Mouse (Mus musculus) urinary bladder, postnatal 25 days (tissue): Measurements from ENCODE around the gene Iars2.
A peak's percentile ranks its signal among the peaks of the same experiment; 100 is the strongest.
"Not testable (repeated sequence)": the region's sequence is repeated elsewhere in the genome, so short reads cannot be mapped to it uniquely, and the experiment has no call there.

ENCODE experiments used
- DNase-seq: peaks from one replicate; pipeline ENCODE4 v3.0.0; 2022; ENCODE audit warnings: low spot score

Gene Iars2

DNA sequence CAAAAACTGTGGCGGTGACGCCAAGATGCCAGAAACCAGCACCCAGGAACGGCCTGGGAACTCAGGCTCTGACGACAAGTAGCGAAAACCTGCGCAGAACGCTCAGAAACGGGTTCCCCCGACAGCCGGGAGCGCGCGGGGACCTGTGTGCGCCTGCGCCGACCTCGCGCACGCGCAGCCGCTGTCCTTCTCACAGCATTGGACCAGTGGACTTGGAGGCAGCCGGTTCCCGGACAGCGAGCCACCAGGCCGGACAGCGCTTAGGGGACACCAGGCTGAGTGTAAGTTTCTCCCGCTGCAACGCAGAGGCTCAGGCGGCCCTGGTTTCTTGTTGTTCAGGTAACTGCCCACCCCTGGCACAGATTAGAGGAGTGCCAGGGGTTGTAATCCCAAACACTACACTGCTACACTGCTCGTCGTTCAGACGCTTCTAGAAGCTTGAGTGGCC, 2.8 kb upstream of the Iars2 start, which contains the start of gene Bpnt1:
Bpnt1 (plus strand) TSS at position 167 of the 448 bp plus-strand sequence.
- DNase-seq = peak; percentile 84

DNA sequence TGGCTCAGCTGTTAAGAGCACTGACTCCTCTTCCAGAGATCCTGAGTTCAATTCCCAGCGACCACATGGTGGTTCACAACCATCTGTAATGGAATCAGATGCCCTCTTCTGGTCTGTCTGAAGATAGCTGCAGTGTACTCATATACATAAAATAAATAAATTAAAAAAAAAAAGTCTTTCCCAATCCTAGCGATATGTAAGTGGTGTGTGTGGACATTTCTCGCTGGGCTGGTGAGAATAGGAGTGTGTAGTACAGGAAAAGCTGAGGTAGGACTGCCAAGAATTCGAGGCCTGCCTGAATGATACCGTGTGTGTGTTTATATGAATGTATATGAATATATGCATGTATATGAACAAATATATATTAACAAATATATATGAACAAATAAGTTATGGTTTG, 2.2 kb upstream of the Iars2 start:
- no peak for DNase-seq

DNA sequence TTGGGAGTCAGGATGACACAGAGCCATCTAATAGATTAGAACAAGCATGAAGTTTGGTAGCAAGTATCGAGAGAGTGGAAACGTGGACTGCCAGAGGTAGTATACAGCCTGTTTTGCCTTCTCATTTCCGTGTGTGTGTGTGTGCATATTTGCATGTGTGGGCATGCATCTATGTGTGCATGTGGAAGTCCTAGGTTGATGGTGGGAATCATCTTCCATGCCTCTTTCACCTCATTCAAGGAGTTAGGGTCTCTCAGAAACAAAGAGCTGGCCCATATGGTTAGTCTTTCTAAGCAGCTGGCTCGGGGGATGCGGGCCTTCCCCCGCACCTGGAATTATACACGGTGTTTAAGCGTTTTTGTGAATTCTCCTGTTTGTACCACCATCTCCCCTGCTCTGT, 655 bp upstream of the Iars2 start:
- no peak for DNase-seq

DNA sequence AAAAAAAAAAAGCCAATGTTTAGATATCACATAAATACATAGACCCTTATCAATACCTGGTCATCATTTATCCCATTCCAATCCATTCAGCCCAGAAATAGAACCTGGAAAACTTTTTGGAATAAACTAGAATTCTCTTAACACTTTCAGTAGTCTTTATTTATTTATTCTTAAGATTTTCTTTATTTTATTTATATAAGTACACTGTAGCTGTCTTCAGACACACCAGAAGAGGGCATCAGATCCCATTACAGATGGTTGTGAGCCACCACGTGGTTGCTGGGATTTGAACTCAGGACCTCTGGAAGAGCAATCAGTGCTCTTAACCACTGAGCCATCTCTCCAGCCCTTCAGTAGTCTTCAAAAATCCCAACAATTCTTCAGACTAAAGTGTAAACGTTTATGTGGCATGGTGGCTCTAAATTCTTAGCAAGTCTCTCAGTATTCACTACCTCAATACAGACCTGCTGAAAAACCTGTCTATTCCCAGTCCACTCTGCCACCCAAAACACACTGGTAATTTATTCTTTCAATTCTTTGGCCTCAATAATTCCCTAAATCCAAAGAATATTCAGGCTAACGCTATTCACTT, 1.3 kb downstream of the Iars2 start:
- not testable (repeated sequence) for DNase-seq

DNA sequence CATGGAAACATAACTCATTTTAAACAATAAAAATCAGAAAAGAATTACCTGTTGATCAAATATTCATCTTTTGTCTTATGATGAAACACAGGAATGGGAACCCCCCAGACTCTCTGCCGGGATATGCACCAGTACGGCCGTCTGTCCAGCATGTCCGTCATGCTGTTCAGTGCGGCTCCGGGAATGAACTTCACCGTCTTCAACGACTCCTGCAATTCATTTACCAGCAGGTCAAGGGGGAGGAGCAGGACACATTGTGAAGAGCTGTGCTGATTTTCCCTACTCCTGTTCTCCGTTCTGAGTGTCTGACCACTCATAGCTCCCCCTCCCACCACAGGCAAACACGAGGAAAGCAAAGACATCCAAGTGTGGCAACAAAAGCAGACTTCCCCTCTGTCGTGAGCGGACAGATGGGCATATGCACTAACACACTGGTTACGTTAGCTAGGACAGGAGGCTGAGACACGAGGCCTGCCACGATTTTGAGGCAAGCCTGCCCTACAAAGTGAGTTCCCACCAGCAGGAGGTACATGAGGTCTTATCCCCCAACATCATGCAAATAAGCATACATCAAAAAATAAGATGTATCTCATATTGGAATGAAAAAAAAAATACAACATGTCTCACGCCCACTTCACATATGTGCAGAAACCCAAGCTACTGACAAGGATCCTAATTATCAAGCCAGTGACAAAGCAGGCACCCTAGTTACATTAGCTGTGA, 13.2 kb downstream of the Iars2 start:
- DNase-seq = no peak

DNA sequence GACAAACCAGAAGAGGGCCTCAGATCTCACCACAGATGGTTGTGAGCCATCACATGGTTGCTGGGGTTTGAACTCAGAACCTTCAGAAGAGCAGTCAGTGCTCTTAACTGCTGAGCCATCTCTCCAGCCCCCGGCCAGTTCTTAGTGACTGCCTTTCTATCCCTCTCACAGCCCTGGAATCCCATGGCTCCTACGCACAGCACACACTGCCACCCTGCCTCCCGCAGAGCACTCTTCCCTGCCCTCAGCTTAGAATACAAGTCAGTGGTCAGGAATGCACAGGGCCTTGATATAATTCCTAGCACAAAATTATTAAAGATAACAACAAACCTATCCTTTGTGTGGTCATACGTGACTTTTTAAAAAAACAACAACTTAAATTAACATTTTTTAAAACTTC, 14.7 kb downstream of the Iars2 start:
- no peak for DNase-seq

DNA sequence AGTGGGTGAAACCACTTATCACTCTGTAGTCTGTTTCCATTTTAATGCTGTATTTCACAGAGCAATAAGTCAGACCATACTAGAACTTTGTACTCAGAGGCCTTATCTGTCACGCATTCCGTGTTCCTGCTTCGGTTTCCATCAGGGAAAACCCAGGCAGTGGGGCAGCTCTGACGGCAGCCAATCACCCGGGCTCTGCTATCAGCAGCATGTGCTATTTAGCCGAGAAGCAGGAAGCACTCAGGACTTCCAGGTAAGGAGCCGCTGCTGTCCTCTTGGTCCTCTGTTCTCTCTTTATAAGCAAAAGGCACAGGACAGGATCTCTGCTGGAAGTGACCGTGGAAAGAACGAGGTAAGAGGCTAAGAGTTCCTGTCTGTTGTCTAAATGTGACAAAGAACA, 17.2 kb downstream of the Iars2 start:
- no peak for DNase-seq

DNA sequence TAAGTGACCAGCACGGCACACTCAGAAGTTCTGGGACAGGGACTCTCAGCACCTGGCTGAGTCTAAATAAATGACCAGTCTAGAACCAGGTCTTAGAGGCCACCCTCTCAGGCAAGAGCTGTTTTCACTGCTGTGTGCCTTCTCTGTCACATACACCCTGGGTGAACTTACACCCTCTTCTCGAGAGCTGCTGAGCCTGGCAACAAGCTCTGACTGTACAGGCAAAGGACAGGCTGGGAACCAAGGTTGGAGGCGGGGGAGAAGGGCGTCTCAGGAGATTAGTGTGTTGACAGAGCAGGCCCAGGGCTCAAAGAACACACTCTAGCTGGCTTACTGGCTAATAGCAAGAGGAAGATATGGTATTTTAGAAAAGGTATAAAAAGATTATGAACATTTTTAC, 20.3 kb downstream of the Iars2 start:
- no peak for DNase-seq

DNA sequence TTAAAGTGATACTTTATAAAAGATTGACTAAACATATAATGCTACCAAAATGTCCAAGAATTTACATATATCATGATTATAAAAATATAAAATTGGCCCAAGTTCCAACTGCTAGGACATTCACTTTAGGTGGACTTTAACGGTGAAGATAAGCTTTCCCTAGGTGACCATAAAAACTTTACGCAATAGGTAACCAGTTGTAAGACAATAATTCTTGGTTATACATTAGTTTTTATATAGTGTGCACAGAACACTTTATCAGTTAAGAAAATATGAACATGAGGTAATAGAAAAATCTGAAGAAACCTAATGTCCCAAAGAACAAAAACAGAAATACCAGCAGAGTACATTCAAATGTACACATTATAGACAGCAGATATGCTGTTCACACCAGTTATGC, 20.9 kb downstream of the Iars2 start:
- DNase-seq = no peak

DNA sequence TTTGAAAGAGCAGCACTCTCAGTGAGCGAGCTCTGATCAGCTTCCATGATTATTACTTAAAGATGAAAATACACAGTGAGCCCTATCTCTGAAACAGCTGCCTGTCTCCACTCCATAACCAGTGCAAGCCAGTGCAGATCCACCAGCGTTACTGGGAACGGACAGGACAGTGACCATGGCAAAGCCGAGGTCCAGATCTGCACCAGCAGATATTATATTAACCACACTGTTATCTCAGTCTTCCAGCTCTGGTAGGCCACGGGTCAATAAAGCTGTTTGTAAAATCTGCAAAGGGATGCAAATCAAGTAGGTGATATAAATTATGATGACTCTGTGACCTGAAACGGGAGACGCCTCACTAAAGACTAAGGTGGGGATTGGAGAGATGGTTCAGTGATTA, 21.6 kb downstream of the Iars2 start:
- DNase-seq = no peak

DNA sequence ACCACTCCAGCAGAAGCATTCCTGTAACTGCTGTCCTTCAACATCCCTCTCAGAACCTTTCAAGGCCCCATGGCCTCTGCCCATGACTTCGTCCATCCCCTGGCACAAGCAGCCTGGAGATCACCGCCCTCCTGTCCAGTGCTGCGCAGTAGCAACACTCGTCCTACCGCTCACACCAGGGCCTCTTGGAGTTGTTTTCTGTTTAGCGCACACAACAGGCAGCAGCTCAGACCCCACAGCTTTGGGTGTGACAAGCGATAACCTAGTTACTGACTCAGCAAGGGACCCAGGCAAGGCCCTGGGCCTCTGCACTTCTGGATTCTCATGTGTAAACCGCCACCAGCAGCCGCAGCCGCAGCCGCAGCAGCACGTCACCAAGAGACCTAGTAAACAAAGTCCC, 22.4 kb downstream of the Iars2 start:
- no peak for DNase-seq

DNA sequence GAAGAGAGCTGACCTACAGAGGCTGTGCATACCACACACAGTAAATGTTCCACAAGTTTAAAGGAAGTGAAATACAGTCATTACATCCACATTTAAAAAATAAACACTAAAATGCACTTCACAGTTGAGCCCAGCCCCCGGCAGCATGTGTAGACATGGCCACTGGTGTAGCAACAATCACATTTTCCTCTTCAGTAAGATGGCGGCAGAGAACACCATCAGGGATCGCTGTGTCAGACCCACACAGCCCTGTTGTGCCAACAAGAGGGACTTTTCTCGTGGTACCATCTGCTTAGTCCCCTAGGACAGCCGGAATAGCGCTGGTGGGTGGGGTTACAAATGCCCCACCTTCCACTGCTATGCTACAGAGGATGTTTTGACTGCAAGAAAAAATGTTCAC, 26.4 kb downstream of the Iars2 start:
- DNase-seq = no peak

DNA sequence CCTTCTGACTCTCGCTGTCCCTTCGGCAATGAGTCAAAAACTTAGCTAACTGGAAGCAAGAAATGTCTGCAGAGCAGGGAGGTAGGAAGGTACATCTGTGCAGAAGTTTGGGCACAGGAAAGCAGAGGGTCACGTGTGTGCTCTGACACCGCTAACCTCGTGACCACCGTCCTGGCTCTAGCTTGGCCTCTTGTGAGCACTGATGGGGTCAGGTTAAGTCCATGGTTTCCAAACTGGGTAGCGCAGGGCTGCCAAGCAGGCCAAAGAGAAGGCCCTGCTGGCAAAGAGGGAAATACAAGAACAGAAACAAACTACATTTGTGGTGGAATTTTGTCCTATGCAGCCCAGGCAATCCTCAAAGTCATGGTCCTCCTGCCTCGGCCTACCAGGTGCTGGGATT, 30.7 kb downstream of the Iars2 start:
- no peak for DNase-seq

DNA sequence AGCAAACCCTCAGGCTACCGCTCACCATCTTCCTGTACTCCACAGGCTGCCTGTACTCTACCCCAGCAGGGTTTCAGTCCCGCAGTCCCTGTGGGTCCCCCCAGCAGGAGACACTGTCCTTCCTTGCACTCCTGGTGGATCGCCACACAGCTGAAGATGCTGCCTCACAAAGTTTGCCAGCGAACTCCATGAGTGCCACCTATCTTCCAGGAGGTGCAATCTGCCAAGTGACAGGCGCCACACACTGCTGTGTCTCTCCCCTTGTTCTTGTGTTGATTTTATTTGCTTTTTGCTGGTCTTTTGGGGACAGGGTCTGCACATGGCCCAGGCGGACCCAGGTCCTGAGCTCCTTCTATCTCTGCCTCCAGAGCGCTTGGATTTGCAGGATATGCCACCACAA, 32.3 kb downstream of the Iars2 start:
- DNase-seq = no peak

DNA sequence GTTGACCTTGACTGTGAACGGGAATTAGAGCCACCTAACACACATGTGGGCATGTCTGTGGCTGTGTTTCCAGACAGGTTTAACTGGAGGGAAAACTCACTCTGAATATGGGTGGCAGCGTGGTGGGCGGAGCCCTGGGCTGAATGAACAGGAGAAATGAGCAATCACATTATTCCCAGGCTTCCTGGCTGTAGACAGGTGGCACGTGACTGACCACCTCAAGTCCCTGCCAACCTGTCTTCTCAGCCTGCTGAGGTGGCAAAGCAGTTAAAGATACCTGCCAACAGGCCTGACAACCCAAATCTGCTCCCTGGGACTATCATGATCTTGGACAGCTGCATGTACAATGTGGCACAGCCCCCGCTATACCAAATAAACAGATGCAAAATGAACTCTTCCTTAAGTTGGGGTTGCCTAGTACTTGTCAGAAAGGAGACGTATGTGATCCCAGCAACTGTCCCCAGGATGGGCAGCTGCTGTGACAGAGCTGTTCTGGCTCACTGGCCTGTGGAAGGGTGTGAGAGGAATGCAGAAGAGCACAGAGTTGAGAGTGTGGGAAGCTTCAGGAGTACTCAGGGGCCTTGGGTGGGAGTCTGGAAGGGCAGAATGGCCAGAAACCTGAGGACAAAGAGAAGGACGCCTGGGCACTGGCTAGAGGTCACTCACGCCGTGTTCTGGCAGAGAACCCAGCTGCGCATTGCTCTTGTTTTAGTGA, 36.4 kb downstream of the Iars2 start:
- DNase-seq = no peak

DNA sequence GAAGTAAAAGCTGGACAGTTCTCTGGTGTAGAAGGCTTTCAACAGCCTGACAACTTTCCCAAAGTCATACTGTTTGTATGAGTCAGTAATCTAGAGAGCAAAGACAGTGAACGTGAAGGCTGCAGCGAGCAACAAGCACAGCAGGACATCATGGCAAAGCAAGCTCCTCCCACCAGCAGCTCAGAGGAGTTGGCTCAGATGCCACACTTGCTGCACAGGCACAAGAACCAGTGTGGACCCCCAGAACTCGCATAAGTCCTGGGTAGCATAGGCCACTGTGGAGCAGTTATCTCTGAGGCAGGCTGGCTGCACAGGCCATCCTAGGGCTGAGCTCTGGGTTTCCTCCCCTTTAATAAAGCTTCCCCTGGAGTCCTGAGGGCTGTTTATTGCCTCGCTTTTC, 37.9 kb downstream of the Iars2 start:
- DNase-seq = no peak

DNA sequence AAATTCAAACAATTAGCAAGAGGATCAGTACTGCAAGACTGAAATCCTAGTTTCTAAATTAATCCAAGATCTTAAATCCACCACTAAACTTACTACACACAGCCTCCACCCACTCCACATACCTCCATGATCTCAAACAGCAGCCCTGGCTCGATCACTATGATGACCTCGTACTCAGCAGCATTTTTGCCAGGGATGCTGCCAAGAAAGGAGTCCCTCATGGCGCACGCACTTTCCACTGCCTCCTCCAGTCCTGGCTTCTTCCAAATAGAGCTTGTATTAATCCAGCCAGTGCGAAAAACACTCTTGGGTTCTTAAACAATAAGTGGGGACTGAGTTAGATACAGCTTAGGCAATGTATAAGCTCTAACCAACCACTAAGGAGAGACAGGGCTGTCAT, 40.0 kb downstream of the Iars2 start:
- DNase-seq = no peak

DNA sequence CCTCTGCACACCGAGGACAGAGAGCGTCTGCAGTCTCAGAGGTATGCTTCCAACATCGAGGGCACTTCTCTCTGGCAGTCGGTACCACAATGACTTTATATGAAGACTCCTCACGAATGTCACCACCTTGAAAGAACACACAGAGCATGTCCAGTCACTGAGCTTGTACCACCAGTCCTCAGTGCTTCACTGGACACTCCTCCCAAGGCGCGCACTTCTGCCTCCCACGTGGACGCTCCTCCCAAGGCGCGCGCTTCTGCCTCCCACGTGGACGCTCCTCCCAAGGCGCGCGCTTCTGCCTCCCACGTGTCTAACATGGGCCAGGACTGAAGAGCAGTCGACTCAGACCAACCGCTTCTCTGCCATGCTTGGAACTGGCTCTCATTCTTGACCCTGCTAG, 42.1 kb downstream of the Iars2 start:
- no peak for DNase-seq

DNA sequence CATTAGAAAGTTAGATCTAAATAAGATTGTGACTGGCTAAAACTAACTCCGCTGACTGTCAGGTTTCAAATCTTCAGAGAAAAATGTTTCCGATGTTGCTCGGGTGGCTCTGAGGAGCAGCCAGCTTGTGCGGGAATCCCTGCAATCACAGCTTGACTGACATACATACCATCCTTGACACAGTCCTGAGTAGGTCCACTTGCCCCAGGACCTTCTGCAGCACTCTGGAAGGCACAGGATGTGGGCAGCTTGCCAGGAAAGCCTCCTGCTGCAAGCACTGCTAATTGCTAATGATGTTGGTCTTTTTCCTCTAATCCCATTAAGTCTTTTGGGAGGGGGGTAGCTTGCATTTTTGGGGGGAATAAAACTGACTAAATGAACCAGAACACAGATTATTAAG, 44.0 kb downstream of the Iars2 start:
- DNase-seq = no peak

DNA sequence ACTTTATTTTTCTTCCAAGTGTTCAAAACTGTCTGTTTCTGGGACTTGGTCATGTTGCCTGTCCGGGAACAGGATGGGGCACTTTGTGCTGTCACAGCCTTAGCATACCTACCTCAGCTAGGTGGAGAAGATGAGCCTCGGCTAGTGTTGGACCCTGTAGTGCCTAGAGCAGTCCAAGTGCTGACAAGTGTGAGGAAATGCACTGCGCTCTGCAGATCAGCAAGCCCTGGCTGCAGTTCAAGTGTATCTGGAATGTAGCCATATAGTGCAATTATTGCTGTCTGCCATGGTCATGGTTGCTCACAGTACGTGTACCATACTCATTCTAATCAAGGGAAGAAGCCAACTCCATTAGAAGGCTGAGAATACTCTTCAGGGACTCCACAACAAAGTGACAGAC, 44.5 kb downstream of the Iars2 start:
- no peak for DNase-seq

DNA sequence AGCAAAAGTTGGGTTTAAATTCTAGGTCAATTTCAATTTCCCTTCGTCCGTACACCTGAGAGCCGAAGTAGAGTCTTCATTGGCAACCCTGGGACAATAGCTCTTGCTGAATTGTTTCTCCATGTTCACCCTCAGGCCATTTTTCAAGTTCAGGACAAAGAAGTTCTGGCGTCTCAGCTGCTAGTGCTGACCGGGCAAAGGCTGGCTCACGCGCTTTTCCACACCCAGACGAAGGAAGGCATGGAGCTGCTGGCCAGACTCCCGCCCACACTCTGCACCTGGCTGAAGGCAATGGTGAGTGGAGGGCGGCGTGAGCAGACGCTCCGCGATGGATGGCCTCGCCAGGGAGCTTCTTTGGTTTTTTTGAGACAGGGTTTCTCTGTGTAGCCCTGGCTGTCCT, 45.9 kb downstream of the Iars2 start:
- no peak for DNase-seq

DNA sequence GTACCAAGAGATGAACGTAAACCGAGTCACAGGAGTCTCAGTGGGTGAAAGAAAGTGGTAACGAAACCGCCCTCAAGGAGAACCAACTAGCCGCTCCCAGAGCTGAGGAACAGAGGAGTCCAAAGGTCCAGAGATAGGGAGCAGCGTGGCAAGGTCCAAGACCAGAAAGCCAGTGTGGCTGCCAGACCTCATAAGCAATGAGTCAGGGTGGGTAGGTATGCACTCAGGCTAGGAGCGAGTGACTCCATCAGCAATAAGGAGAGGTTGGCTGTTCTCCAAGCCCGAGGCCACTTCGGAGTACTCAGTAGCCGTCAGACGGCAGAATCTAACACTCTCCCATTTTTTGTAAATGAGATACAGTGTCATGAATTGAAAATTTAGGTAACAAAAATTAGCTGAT, 46.4 kb downstream of the Iars2 start:
- no peak for DNase-seq

DNA sequence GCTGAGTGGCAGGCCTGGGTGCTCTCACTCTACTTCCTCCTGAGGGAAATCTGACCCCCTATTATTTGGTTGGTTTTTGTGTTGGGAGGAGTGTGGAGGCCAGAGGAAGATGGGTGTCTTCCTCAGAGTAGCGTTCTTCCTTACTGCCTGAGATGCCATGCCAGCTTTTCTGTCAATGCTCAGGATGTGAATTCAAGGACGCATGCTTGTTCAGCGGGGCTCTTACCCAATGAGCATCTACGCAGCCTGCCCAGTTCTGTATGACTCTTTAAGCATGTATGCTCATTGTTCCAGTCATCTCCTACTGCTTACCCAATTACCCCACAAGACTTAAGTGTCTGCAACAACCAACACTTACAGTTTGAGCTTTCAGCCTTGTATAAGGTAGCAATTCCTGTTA, 48.6 kb downstream of the Iars2 start:
- no peak for DNase-seq

DNA sequence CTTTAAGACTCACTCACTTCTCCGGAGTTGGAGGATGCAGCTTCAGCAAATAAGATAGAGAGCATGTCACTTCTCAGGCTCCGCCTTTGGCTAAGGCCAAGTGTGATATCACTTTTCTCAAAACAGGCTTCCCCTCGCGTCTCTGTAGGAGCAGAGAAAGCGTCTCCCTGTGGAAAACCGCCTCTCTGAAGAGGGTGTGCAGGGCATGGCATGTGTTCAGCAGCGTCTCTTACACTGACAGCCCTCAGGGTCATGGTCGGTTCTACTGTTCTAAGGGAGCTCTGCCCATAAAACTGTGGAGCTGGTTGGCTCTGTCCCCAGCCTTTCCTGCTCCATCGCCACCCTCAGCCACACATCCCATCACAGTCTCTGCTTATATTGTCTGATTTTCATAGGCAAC, 49.9 kb downstream of the Iars2 start:
- no peak for DNase-seq
